Comparison of ENCODE assay signal across 19 mouse cellular contexts in the genomic region with DNA sequence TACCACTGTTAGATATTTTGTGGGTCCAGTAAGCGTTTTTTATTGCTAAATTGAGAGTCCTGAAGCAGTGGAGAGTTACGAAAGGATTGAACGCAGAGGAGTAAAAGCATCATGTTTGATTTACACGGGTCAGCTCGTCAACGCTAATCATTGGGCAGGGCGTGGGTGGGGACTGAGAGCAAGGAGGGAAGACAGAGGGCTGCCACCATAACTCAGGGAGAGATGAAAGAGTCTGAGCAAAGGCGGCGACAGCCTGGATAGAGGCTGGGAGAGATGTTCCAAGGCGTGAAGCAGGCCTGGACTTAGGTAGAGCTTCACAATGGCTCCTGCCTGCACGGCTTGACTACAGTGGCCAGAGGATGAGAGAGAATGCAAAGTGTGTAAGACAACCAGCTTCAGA. TPM values are rescaled to one million over a fixed set of nuclear protein-coding genes. Genes with fewer than 3 reads are reported as not detected.
"Had no signal": no experiment of that assay in that cellular context is flagged by ENCODE, and none has a peak within 500 bp of the region (broad histone marks: within the 10 kb centered on the region; RNA-seq: fewer than 3 reads in every experiment).

No protein-coding gene starts in this region.

- H3K36me3 ChIP-seq: intestine, embryonic 15.5 days; limb, embryonic 10.5 days; limb, embryonic 13.5 days; liver, embryonic 12.5 days; liver, embryonic 15.5 days had no signal

- H3K27me3 ChIP-seq: intestine, embryonic 15.5 days; limb, embryonic 13.5 days; liver, embryonic 12.5 days; liver, embryonic 15.5 days had no signal

- DNase-seq: kidney, adult 18-20 months; kidney, postnatal 10 days; layer of hippocampus, adult 9-11 months; liver; lung, adult 18-20 months; lung, postnatal 14 days; lung, postnatal 4 days; midbrain, embryonic 14.5 days; thymus, adult 18-20 months; thymus, postnatal 36 days had no signal

- ATAC-seq: intestine, embryonic 15.5 days; liver, embryonic 12.5 days had no signal

- H3K4me3 ChIP-seq: intestine, embryonic 15.5 days; layer of hippocampus, adult 2 months; limb, embryonic 10.5 days; limb, embryonic 13.5 days; liver, embryonic 12.5 days; liver, embryonic 15.5 days had no signal

- H3K9me3 ChIP-seq: intestine, embryonic 15.5 days; limb, embryonic 10.5 days; limb, embryonic 13.5 days; liver, embryonic 12.5 days; liver, embryonic 15.5 days had no signal

- H3K9ac ChIP-seq: intestine, embryonic 15.5 days; limb, embryonic 13.5 days; liver, embryonic 12.5 days; liver, embryonic 15.5 days had no signal

- H3K4me2 ChIP-seq: intestine, embryonic 15.5 days; limb, embryonic 13.5 days; liver, embryonic 12.5 days; liver, embryonic 15.5 days had no signal

- H3K27ac ChIP-seq: intestine, embryonic 15.5 days; layer of hippocampus, adult 2 months; limb, embryonic 10.5 days; limb, embryonic 13.5 days; liver, embryonic 12.5 days; liver, embryonic 15.5 days had no signal

RNA-seq across cellular contexts. Expression of a gene that starts 16.4 kb away (rescaled TPM):
- polyA plus RNA-seq: limb, embryonic 10.5 days; liver, embryonic 12.5 days; midbrain, embryonic 14.5 days; neural tube, embryonic 11.5 days; spleen, adult 2 months; testis, adult 2 months had no signal
